Mouse (Mus musculus) kidney, postnatal 0 days (tissue): ENCODE data around the gene Gpatch11. TPM values are rescaled to one million over a fixed set of nuclear protein-coding genes. Genes with fewer than 3 reads are reported as not detected.

ENCODE experiments used
- ATAC-seq: fragments of 200-750 bp; cut with Nextera tagmentation; replicated peaks from 2 replicates; pipeline ENCODE4 v1.8.0; 2017; ENCODE audit warnings: low read depth, moderate number of reproducible peaks, moderate TSS enrichment, moderate library complexity; ENCODE audit not compliant: low FRiP score
- DNase-seq: peaks from one replicate; pipeline ENCODE4 v3.0.0-alpha.2; 2016; ENCODE audit warnings: low spot score
- H3K27ac ChIP-seq: fragments of 300-500 bp; sonication (generic); 2 replicates; pipeline ENCODE4 v1.5.1; 2014; ENCODE audit warnings: mild to moderate bottlenecking
- H3K27me3 ChIP-seq: fragments of 300-500 bp; sonication (generic); 2 replicates; pipeline ENCODE4 v1.6.1; 2014; ENCODE audit warnings: low read length, mixed read lengths; ENCODE audit not compliant: insufficient read depth
- H3K36me3 ChIP-seq: fragments of 300-500 bp; sonication (generic); 2 replicates; pipeline ENCODE4 v1.6.1; 2014; ENCODE audit warnings: low read length, mixed read lengths; ENCODE audit not compliant: insufficient read depth
- H3K4me1 ChIP-seq: fragments of 300-500 bp; sonication (generic); replicated peaks from 2 replicates; pipeline ENCODE4 v1.6.1; 2014; ENCODE audit warnings: antibody characterized with exemption, low read length, mixed read lengths; ENCODE audit not compliant: insufficient read depth
- H3K4me2 ChIP-seq: fragments of 300-500 bp; sonication (generic); 2 replicates; pipeline ENCODE4 v1.6.1; 2014; ENCODE audit warnings: mild to moderate bottlenecking, low read length, moderate library complexity, mixed read lengths
- H3K4me3 ChIP-seq: fragments of 300-500 bp; sonication (generic); replicated peaks from 2 replicates; pipeline ENCODE4 v1.5.1; 2014; ENCODE audit warnings: low read depth, low read length
- H3K9ac ChIP-seq: fragments of 300-500 bp; sonication (generic); 2 replicates; pipeline ENCODE4 v1.6.1; 2014; ENCODE audit warnings: low read depth, low read length
- H3K9me3 ChIP-seq: fragments of 300-500 bp; sonication (generic); replicated peaks from 2 replicates; pipeline ENCODE4 v1.6.1; 2016; ENCODE audit warnings: low read length, inconsistent platforms, mixed read lengths
- CTCF ChIP-seq: IDR thresholded peaks from 2 replicates; pipeline ENCODE4 v1.5.1; 2016; ENCODE audit warnings: antibody characterized with exemption, low read depth, mild to moderate bottlenecking, moderate library complexity
- WGBS: fragments of 180-500 bp; shearing (Covaris S2); extraction: QIAGEN DNeasy Blood & Tissue Kit; methylation state at CpG from one replicate; pipeline ENCODE4 v1.1.7; 2014; 5-methylcytosine and 5-hydroxymethylcytosine counted together
- polyA plus RNA-seq: library from polyadenylated mRNA; unstranded; fragments of >200 nt; fragmentation: Nextera tagmentation; extraction: Ambion mirVana; gene quantifications from 2 replicates; pipeline ENCODE4 v1.2.1, GENCODE M21; 2015

The Gpatch11 gene
- polyA plus RNA-seq, 1 experiment from 2014 or later: 52.5 TPM

DNA sequence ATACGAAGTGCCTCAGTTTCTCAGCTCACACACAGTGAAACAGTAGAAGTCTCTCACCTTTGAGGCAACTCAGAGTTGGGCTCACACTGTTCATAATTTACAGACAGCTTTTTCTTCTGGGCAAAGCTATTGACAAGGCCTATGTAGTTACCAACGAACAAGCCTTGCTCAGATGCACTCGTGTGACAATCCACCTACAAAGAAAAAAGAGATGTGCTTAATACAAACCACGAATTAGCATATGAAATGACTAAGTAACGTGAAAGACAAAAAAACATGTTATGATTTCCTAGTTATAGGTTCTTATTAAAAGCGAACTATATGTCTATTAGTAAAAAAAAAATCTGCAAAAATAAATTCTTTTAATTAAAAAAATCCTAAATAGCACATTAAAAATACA, 38.5 kb downstream of the Gpatch11 start:
- no peak for ATAC-seq
- H3K4me1 ChIP-seq: no peaks in the 10 kb centered on the region
- no peak for TF ChIP-seq CTCF
- H3K4me3 ChIP-seq: no peak overlapping the region
- no peaks in the 10 kb centered on the region for H3K9me3 ChIP-seq
- no peak for DNase-seq
- H3K4me2 ChIP-seq: no peak overlapping the region
- no peak overlapping the region for H3K27ac ChIP-seq
- H3K27me3 ChIP-seq: no peaks in the 10 kb centered on the region
- no peak overlapping the region for H3K9ac ChIP-seq
- H3K36me3 ChIP-seq: peaks cover 14% of the 10 kb centered on the region
- WGBS: 92% methylated on average over 6 of the region's 6 CpGs

DNA sequence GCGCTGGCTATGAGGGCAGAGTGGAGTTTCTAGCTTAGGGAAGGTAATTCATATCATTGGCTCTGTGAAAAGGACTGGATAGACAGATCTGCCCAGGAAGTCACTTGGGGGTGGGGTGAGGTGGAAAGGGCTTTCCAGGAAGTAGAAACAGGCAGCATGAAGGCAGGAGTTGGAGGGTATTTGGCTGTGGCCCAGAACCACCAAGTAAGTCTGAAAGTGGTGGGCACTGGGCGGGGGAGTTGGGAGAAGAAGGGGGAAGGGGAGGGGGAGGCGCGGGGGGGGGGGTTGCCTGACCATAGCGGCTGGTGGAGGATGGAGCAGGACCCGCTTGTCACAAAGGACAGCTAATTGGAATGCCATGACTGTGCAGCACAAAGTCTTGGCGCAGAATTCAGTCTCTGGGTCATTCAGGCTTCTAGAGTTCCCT, 46.5 kb downstream of the Gpatch11 start:
- Histone ChIP-seq H3K4me3 (peak overlapping the region; percentile 59), H3K36me3 (0 out of 2 replicates have a peak, but pooled peaks cover 3% of the 10 kb centered on the region), H3K4me1 (peaks cover 7% of the 10 kb centered on the region; the same call in 1 of the 2 replicates), H3K27ac (peak overlapping the region; percentile 89), H3K9me3 (no peaks in the 10 kb centered on the region), H3K9ac (peak overlapping the region; percentile 66), H3K27me3 (no peaks in the 10 kb centered on the region), H3K4me2 (peak overlapping the region; percentile 62)
- WGBS: 13% methylated on average over 6 of the region's 7 CpGs
- ATAC-seq: peak; percentile 45
- DNase-seq: peak; percentile 37
- TF ChIP-seq CTCF: no peak

DNA sequence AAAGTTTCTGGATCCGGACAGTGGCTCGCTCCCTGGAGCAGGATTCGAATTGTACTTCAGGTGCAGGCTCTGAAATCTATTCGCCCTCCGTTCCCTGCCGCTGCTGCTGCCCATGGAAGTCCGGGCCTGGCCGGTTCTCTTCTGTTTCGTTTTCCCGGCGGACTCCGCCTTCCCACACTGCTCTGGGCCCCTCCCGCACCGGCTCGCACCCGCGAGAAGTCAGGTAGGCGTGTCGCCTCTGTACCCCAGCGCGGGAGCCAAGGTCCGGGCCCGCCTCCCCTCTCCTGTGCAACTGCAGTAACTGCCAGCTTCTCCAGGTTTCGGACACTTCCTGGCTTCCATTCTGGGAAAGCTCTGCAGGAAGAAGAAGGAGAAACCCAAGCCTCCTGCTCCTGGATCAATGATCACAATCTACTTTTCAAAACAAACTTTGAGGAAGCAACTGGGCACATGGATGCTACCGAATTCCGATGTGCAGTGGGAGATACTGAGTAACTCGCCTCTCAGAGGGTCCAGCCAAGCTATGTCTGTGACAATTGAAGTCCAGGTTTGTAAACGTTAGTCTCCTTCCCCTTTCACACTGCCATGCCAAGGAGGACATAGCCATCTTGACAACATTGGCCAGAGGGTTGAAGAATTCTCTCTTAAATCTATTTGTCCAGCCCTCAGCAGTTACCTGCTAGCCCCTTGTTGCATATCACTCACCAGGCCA, 47.2 kb downstream of the Gpatch11 start, which contains the start of gene Eif2ak2:
TSS of gene Eif2ak2 (minus strand) at position 173 of the 712 bp plus-strand sequence.
- WGBS: under 1% methylated on average over 28 of the region's 28 CpGs
- Histone ChIP-seq H3K27me3 (no peaks in the 10 kb centered on the region), H3K4me3 (peak within 1 kb of the TSS; percentile 59), H3K4me2 (peak within 1 kb of the TSS; percentile 62), H3K4me1 (peaks cover 7% of the 10 kb centered on the region; the same call in 1 of the 2 replicates), H3K9me3 (no peaks in the 10 kb centered on the region), H3K9ac (peak within 1 kb of the TSS; percentile 66), H3K27ac (peak within 1 kb of the TSS; percentile 89), H3K36me3 (0 out of 2 replicates have a peak, but pooled peaks cover 3% of the 10 kb centered on the region)
- DNase-seq: peak; percentile 94
- peak; percentile 99 for ATAC-seq
- TF ChIP-seq CTCF: no peak

DNA sequence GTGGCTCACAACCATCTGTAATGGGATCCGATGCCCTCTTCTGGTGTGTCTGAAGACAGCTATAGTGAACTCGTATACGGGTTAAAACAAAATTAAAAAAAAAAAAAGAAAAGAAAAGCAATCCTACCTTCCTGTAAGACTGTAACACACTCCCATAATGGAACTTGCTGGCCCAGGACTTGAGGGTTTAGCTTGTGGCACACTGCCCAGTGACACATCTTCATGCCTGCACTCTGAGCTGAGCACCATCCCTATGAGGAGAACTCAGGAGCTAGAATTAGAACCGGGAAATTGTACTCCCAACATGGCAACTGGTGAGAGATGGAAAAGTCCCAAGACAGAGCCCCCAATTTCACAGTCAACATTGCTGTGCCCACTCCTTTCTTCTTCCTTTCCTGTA, 47.9 kb downstream of the Gpatch11 start:
- Histone ChIP-seq H3K36me3 (no peaks in the 10 kb centered on the region), H3K4me1 (peaks cover 7% of the 10 kb centered on the region; the same call in 1 of the 2 replicates), H3K9ac (no peak overlapping the region), H3K4me2 (no peak overlapping the region), H3K27ac (no peak overlapping the region), H3K4me3 (no peak overlapping the region), H3K27me3 (no peaks in the 10 kb centered on the region), H3K9me3 (no peaks in the 10 kb centered on the region)
- no peak for TF ChIP-seq CTCF
- no peak for DNase-seq
- 91% methylated on average over 4 of the region's 4 CpGs for WGBS
- ATAC-seq: no peak

DNA sequence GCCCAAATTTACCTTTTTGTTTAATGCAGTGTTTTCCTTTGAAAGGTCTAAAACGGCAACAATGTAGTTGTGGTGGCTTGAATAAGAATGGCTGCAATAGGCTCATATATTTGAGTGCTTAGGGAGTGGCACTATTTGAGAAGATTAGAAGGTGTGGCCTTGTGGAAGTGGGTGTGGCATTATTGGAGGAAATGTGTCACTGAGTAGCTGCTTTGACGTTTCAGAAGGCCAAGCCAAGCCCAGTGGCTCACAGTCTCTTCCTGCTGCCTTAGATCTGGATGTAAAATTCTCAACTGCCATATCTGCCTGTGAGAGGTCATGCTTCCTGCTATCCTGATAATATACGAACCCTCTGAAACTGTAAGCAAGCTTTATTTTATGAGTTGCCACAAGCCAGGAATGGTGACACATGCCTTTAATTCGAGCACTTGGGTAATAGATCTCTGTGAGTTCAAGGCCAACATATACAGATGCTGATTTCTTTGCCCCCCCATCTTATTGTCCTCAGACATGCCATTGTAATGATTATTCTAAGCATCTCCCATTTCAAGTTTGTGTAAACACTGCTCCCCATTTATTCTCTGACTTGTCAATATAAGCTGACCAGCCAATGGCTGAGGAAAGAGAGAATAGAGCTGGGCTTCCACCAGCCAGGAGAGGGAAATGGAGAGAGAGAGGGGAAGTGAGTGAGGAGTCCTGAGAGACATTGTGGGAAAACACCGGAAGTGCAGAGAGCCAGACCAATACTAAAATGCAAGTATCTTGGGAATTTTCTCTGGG, 50.1 kb downstream of the Gpatch11 start:
- no peak overlapping the region for H3K4me2 ChIP-seq
- H3K9ac ChIP-seq: no peak overlapping the region
- peaks cover 7% of the 10 kb centered on the region; the same call in 1 of the 2 replicates for H3K4me1 ChIP-seq
- H3K27ac ChIP-seq: no peak overlapping the region
- DNase-seq (no peak), ATAC-seq (no peak)
- H3K36me3 ChIP-seq: no peaks in the 10 kb centered on the region
- no peaks in the 10 kb centered on the region for H3K9me3 ChIP-seq
- H3K4me3 ChIP-seq: no peak overlapping the region
- no peaks in the 10 kb centered on the region for H3K27me3 ChIP-seq
- 78% methylated on average over 5 of the region's 5 CpGs for WGBS
- TF ChIP-seq CTCF: no peak

DNA sequence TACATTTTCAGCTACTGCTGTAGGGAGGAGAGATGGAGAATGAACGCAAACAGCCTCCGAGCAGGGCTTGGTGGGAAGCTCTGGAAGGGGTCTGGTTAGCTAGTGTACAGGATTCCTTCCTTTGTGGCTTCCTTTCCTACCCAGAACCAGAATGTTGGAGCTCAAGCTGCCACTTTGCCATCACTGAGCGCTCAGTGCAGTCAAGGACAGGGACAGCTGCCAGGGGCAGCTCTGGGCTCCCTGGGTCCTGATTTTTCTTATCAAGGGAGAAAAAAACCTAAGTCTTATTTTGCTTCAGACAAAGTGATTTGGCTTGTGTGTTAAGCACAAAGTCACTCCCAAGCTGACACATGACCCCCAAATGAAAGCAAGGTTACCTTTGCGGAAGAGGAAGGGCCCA, 53.2 kb downstream of the Gpatch11 start:
- WGBS: 78% methylated on average over 4 of the region's 4 CpGs
- no peak for TF ChIP-seq CTCF
- Histone ChIP-seq H3K4me2 (no peak overlapping the region), H3K4me3 (no peak overlapping the region), H3K27ac (no peak overlapping the region), H3K27me3 (no peaks in the 10 kb centered on the region), H3K4me1 (no peaks in the 10 kb centered on the region), H3K9ac (no peak overlapping the region), H3K9me3 (no peaks in the 10 kb centered on the region), H3K36me3 (no peaks in the 10 kb centered on the region)
- no peak for DNase-seq
- ATAC-seq: no peak
